20 mouse cellular contexts compared by ENCODE assay signal in the genomic region with DNA sequence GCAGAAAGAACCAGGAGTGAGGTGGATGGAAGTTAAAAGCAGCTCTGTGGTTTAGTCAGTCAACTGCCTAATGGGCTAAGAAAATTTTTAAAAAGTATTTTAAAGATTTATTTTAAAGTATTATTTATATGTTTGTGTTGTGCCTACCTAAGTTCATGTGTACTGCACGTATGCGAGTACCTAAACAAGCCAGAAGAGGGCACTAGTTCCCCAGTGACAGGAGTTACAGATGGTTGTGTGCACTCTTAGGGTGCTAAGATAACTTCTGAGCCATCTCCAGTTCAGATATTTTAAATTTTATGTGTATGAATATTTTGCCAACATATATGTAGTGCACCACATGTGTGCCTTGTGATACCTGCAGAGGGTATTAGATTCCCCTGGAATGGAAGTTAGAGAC.
DNase-seq lines count a peak whose midpoint lies in the region; ATAC-seq and TF ChIP-seq lines count a peak whose summit lies in the region.
"Had no signal": no experiment of that assay in that cellular context is flagged by ENCODE, and none has a peak within 500 bp of the region (broad histone marks: within the 10 kb centered on the region; RNA-seq: fewer than 3 reads in every experiment).

No protein-coding gene starts in this region.

- no peak overlapping the region for H3K4me2 ChIP-seq in kidney, postnatal 0 days (ENCODE audit: low read length)
- H3K4me2 ChIP-seq in hindbrain, embryonic 14.5 days (replicated peaks) = no peak overlapping the region
- H3K4me2 ChIP-seq: forebrain, embryonic 12.5 days; limb, embryonic 15.5 days; midbrain, embryonic 11.5 days had no signal

- TF ChIP-seq CTCF in kidney, postnatal 0 days (IDR thresholded peaks at IDR 0.05; ENCODE audit: low read depth) = peak; percentile 17; the same call in 1 of the 2 replicates

- H3K9me3 ChIP-seq in kidney, postnatal 0 days (replicated peaks; ENCODE audit: low read length) = no peaks in the 10 kb centered on the region
- no peaks in the 10 kb centered on the region for H3K9me3 ChIP-seq in hindbrain, embryonic 14.5 days (ENCODE audit: control insufficient read depth, low read length)
- H3K9me3 ChIP-seq: forebrain, embryonic 12.5 days; heart, embryonic 10.5 days; hindbrain, embryonic 10.5 days; limb, embryonic 15.5 days had no signal

- no peaks in the 10 kb centered on the region for H3K36me3 ChIP-seq in kidney, postnatal 0 days (ENCODE audit: insufficient read depth, low read length)
- no peaks in the 10 kb centered on the region for H3K36me3 ChIP-seq in hindbrain, embryonic 14.5 days (replicated peaks; ENCODE audit: control insufficient read depth, insufficient read depth)
- H3K36me3 ChIP-seq: forebrain, embryonic 12.5 days; heart, embryonic 10.5 days; hindbrain, embryonic 10.5 days; limb, embryonic 15.5 days had no signal

- H3K4me1 ChIP-seq in kidney, postnatal 0 days (replicated peaks; ENCODE audit: insufficient read depth, low read length) = 0 out of 2 replicates have a peak, but pooled peaks cover 4% of the 10 kb centered on the region
- no peaks in the 10 kb centered on the region for H3K4me1 ChIP-seq in hindbrain, embryonic 14.5 days (replicated peaks; ENCODE audit: control insufficient read depth, insufficient read depth, low read length)
- H3K4me1 ChIP-seq: forebrain, embryonic 12.5 days; hindbrain, embryonic 10.5 days; limb, embryonic 15.5 days had no signal

- H3K9ac ChIP-seq in kidney, postnatal 0 days (ENCODE audit: low read depth, low read length) = no peak overlapping the region
- H3K9ac ChIP-seq in hindbrain, embryonic 14.5 days = no peak overlapping the region
- H3K9ac ChIP-seq: forebrain, embryonic 12.5 days; limb, embryonic 15.5 days had no signal

- no peak for ATAC-seq in kidney, postnatal 0 days (replicated peaks; ENCODE audit: low FRiP score, low read depth)
- 0 out of 2 replicates have a peak, but pooled peaks have one; percentile 36 for ATAC-seq in common myeloid progenitor, adult 5-6 weeks (replicated peaks; ENCODE audit: low read depth, poor library complexity, severe bottlenecking)
- ATAC-seq in hindbrain, embryonic 14.5 days (ENCODE audit: low FRiP score) = no peak

- no peak overlapping the region for H3K4me3 ChIP-seq in kidney, postnatal 0 days (replicated peaks; ENCODE audit: low read depth, low read length)
- H3K4me3 ChIP-seq in hindbrain, embryonic 14.5 days (replicated peaks; ENCODE audit: low read length) = no peak overlapping the region
- H3K4me3 ChIP-seq: forebrain, embryonic 12.5 days; heart, embryonic 10.5 days; hindbrain, embryonic 10.5 days; limb, embryonic 15.5 days had no signal

- no peak for DNase-seq in kidney, postnatal 0 days (ENCODE audit: low spot score)
- no peak for DNase-seq in kidney, postnatal 25 days
- DNase-seq in A20 (ENCODE audit: low read depth, low spot score) (peak; percentile 37), ES-CJ7 (ENCODE audit: low read depth, low spot score) (peak; percentile 50)
- DNase-seq in adrenal gland, adult (ENCODE audit: inconsistent age in 2 of 2, low spot score in 1 of 2) = no peak
- DNase-seq in hindbrain, embryonic 14.5 days (ENCODE audit: low spot score) = no peak
- no peak for DNase-seq in urinary bladder, postnatal 25 days (ENCODE audit: low spot score)
- DNase-seq: adrenal gland, postnatal 10 days; cerebellum, postnatal 36 days; gastrocnemius, postnatal 25 days; layer of hippocampus, postnatal 36 days; lung, adult 2 months; lung, postnatal 4 days; thymus, postnatal 36 days had no signal

- H3K27me3 ChIP-seq in kidney, postnatal 0 days (ENCODE audit: insufficient read depth, low read length) = no peaks in the 10 kb centered on the region
- H3K27me3 ChIP-seq in hindbrain, embryonic 14.5 days (ENCODE audit: control insufficient read depth, insufficient read depth, low read length) = no peaks in the 10 kb centered on the region
- H3K27me3 ChIP-seq: forebrain, embryonic 12.5 days; limb, embryonic 15.5 days had no signal

- WGBS in kidney, postnatal 0 days = 95% methylated on average over 2 of the region's 2 CpGs
- WGBS in hindbrain, embryonic 14.5 days = 98% methylated on average over 2 of the region's 2 CpGs

- no peak overlapping the region for H3K27ac ChIP-seq in kidney, postnatal 0 days
- H3K27ac ChIP-seq in hindbrain, embryonic 14.5 days = no peak overlapping the region
- H3K27ac ChIP-seq: forebrain, embryonic 12.5 days; heart, embryonic 10.5 days; hindbrain, embryonic 10.5 days; limb, embryonic 15.5 days had no signal

Comparison
In these comparisons a context has a peak if more than half of its experiments do, and no peak if none do; other contexts are left out.
1. DNase-seq: peak in A20 (single experiment) and ES-CJ7 (single experiment); none in kidney, postnatal 0 days (single experiment), kidney, postnatal 25 days (0 of 2), adrenal gland, adult (0 of 2), hindbrain, embryonic 14.5 days (single experiment) and urinary bladder, postnatal 25 days (single experiment).